7 mouse cellular contexts compared by ENCODE assay signal in genomic region chr1:157410937-157411336, GRCm38 (mm10). TPM values are rescaled to one million over a fixed set of nuclear protein-coding genes. Genes with fewer than 3 reads are reported as not detected.
A peak's percentile ranks its signal among the peaks of the same experiment; 100 is the strongest.
DNase-seq lines count a peak whose midpoint lies in the region; ATAC-seq and TF ChIP-seq lines count a peak whose summit lies in the region.

No protein-coding gene starts in this region.

- no peak overlapping the region for H3K27ac ChIP-seq in lung, postnatal 0 days (ENCODE audit: low read length)
- no peak overlapping the region for H3K27ac ChIP-seq in embryonic facial prominence, embryonic 14.5 days (replicated peaks; ENCODE audit: low read depth, low read length)
- no peak overlapping the region for H3K27ac ChIP-seq in limb, embryonic 10.5 days

- TF ChIP-seq EP300 in lung, postnatal 0 days (IDR thresholded peaks at IDR 0.05), result no peak

- H3K27me3 ChIP-seq in lung, postnatal 0 days (replicated peaks; ENCODE audit: insufficient read depth, low read length), result no peaks in the 10 kb centered on the region
- no peaks in the 10 kb centered on the region for H3K27me3 ChIP-seq in embryonic facial prominence, embryonic 14.5 days (replicated peaks; ENCODE audit: control insufficient read depth, insufficient read depth, low read length)
- H3K27me3 ChIP-seq in limb, embryonic 10.5 days (ENCODE audit: low read depth, poor library complexity, severe bottlenecking), result no peaks in the 10 kb centered on the region
- H3K27me3 ChIP-seq in splenic B cell, adult 2 months (ENCODE audit: control insufficient read depth, insufficient read depth, low read length, poor library complexity, severe bottlenecking), result no peaks in the 10 kb centered on the region

- WGBS in lung, postnatal 0 days, result 15% methylated on average over 8 of the region's 8 CpGs
- WGBS in embryonic facial prominence, embryonic 14.5 days, result 10% methylated on average over 8 of the region's 8 CpGs
- 23% methylated on average over 8 of the region's 8 CpGs for WGBS in limb, embryonic 10.5 days

- H3K4me2 ChIP-seq in lung, postnatal 0 days (replicated peaks; ENCODE audit: low read depth, low read length), result peak overlapping the region; percentile 78
- peak overlapping the region; percentile 84 for H3K4me2 ChIP-seq in embryonic facial prominence, embryonic 14.5 days (ENCODE audit: low read depth, low read length)

- H3K4me1 ChIP-seq in lung, postnatal 0 days (ENCODE audit: insufficient read depth, low read depth, low read length), result no peaks in the 10 kb centered on the region
- peaks cover 8% of the 10 kb centered on the region for H3K4me1 ChIP-seq in embryonic facial prominence, embryonic 14.5 days (ENCODE audit: control insufficient read depth, insufficient read depth, low read length)
- peaks cover 12% of the 10 kb centered on the region for H3K4me1 ChIP-seq in limb, embryonic 10.5 days

- H3K9me3 ChIP-seq in lung, postnatal 0 days (ENCODE audit: low read length), result no peaks in the 10 kb centered on the region
- no peaks in the 10 kb centered on the region for H3K9me3 ChIP-seq in embryonic facial prominence, embryonic 14.5 days (ENCODE audit: control insufficient read depth, low read length)
- H3K9me3 ChIP-seq in limb, embryonic 10.5 days (replicated peaks), result no peaks in the 10 kb centered on the region

- H3K4me3 ChIP-seq in lung, postnatal 0 days (ENCODE audit: low read depth, low read length), result peak overlapping the region; percentile 90
- H3K4me3 ChIP-seq in embryonic facial prominence, embryonic 14.5 days (ENCODE audit: low read depth, low read length), result peak overlapping the region; percentile 87
- H3K4me3 ChIP-seq in limb, embryonic 10.5 days, result peak overlapping the region; percentile 97

- TF ChIP-seq CTCF in lung, postnatal 0 days (IDR thresholded peaks at IDR 0.05), result no peak

- DNase-seq in lung, postnatal 0 days (ENCODE audit: low spot score), result no peak
- DNase-seq in lung, postnatal 4 days, result no peak
- no peak for DNase-seq in embryonic facial prominence, embryonic 14.5 days (ENCODE audit: low spot score)
- DNase-seq in limb, embryonic 10.5 days (ENCODE audit: low spot score), result no peak
- peak; percentile 19 for DNase-seq in splenic B cell, adult 2 months (ENCODE audit: low read depth, low spot score)
- no peak for DNase-seq in left cerebral cortex, adult 11 months (ENCODE audit: low spot score)
- no peak for DNase-seq in testis, postnatal 10 days (ENCODE audit: low spot score)

- H3K36me3 ChIP-seq in lung, postnatal 0 days (ENCODE audit: insufficient read depth, low read length), result no peaks in the 10 kb centered on the region
- H3K36me3 ChIP-seq in embryonic facial prominence, embryonic 14.5 days (ENCODE audit: control insufficient read depth, insufficient read depth, low read length), result no peaks in the 10 kb centered on the region
- no peaks in the 10 kb centered on the region for H3K36me3 ChIP-seq in limb, embryonic 10.5 days
- no peaks in the 10 kb centered on the region for H3K36me3 ChIP-seq in splenic B cell, adult 2 months (ENCODE audit: control insufficient read depth, insufficient read depth, low read length, poor library complexity, severe bottlenecking)

- no peak for ATAC-seq in lung, postnatal 0 days
- ATAC-seq in embryonic facial prominence, embryonic 14.5 days (ENCODE audit: low read depth), result no peak

- 0 out of 2 replicates have a peak overlapping the region, but pooled peaks have one; percentile 62 for H3K9ac ChIP-seq in lung, postnatal 0 days (replicated peaks; ENCODE audit: low read depth)
- peak overlapping the region; percentile 85 for H3K9ac ChIP-seq in embryonic facial prominence, embryonic 14.5 days (ENCODE audit: low read depth, low read length)

RNA-seq across cellular contexts. Expression of gene Rasal2, which starts 1.5 kb away (rescaled TPM):
- 15.3 and 19.8 TPM in 2 replicates for polyA plus RNA-seq in lung, postnatal 0 days (2015; fragmentation: Nextera tagmentation; extraction: Ambion mirVana)
- 12.9 and 14.8 TPM in 2 replicates for polyA plus RNA-seq in embryonic facial prominence, embryonic 14.5 days (2014; fragmentation: Nextera tagmentation; extraction: Ambion mirVana)
- polyA plus RNA-seq in limb, embryonic 10.5 days (2016; fragmentation: Nextera tagmentation; extraction: Ambion mirVana), result 5.8 and 6.2 TPM in 2 replicates

RNA-seq across cellular contexts. Expression of gene Cryzl2, which starts 47.4 kb away (rescaled TPM):
- polyA plus RNA-seq in lung, postnatal 0 days (2015; fragmentation: Nextera tagmentation; extraction: Ambion mirVana), result 9.4 and 9.8 TPM in 2 replicates
- polyA plus RNA-seq in embryonic facial prominence, embryonic 14.5 days (2014; fragmentation: Nextera tagmentation; extraction: Ambion mirVana), result 13.4 and 13.6 TPM in 2 replicates
- 4.6 and 7.6 TPM in 2 replicates for polyA plus RNA-seq in limb, embryonic 10.5 days (2016; fragmentation: Nextera tagmentation; extraction: Ambion mirVana)
